ENCODE assay signal across 16 mouse cellular contexts in genomic region chr5:68070308-68070707, GRCm38 (mm10).
"Had no signal": no experiment of that assay in that cellular context is flagged by ENCODE, and none has a peak within 500 bp of the region (broad histone marks: within the 10 kb centered on the region; RNA-seq: fewer than 3 reads in every experiment).

No protein-coding gene starts in this region.

- DNase-seq: cerebellum, postnatal 14 days; cerebellum, postnatal 36 days; embryo, embryonic 11 days; forebrain, postnatal 0 days; gastrocnemius, adult 2 months; gastrocnemius, postnatal 10 days; gastrocnemius, postnatal 14 days; gastrocnemius, postnatal 25 days; gastrocnemius, postnatal 36 days; heart, adult 11 months; heart, adult 18-20 months; heart, adult 2 months had no signal

- ATAC-seq: forebrain, embryonic 13.5 days; forebrain, embryonic 14.5 days; forebrain, embryonic 15.5 days; forebrain, embryonic 16.5 days; forebrain, postnatal 0 days had no signal
